Mouse (Mus musculus): ENCODE measurements around the gene Gm45713. TPM values are rescaled to one million over a fixed set of nuclear protein-coding genes. Genes with fewer than 3 reads are reported as not detected.
A peak's percentile ranks its signal among the peaks of the same experiment; 100 is the strongest.
"Not testable (repeated sequence)": the region's sequence is repeated elsewhere in the genome, so short reads cannot be mapped to it uniquely, and the experiment has no call there.

Gm45713 gene
- total and polyA plus RNA-seq, 2 experiments from 2014 or later = not detected

GRCm38 (mm10) chr7:45129776-45130512 lies 6.1 kb downstream of the Gm45713 start:
- DNase-seq (no peak), ATAC-seq (no peak)
- peak overlapping the region; percentile 73 for H3K9ac ChIP-seq
- WGBS = 70% methylated on average over 15 of the region's 15 CpGs
- no peaks in the 10 kb centered on the region for H3K27me3 ChIP-seq (ENCODE audit: insufficient read depth, low read length)
- peak overlapping the region; percentile 93 for H3K27ac ChIP-seq (ENCODE audit: low read depth, low read length)
- H3K9me3 ChIP-seq (ENCODE audit: low read length) = no peaks in the 10 kb centered on the region
- TF ChIP-seq CTCF (IDR thresholded peaks at IDR 0.05; ENCODE audit: low read depth) = no peak
- H3K4me2 ChIP-seq (ENCODE audit: low read depth) = peak overlapping the region; percentile 57
- peaks cover 24% of the 10 kb centered on the region for H3K36me3 ChIP-seq (ENCODE audit: insufficient read depth)
- peaks cover 3% of the 10 kb centered on the region; the same call in 1 of the 2 replicates for H3K4me1 ChIP-seq (ENCODE audit: insufficient read depth)
- H3K4me3 ChIP-seq (ENCODE audit: low read depth, low read length) = peak overlapping the region; percentile 44; the same call in 1 of the 2 replicates

- peak overlapping the region; percentile 73 for H3K9ac ChIP-seq
- H3K4me2 ChIP-seq (ENCODE audit: low read depth) = peak overlapping the region; percentile 57
- H3K4me3 ChIP-seq (ENCODE audit: low read depth, low read length) = peak overlapping the region; percentile 44
- peaks cover 7% of the 10 kb centered on the region; the same call in 1 of the 2 replicates for H3K4me1 ChIP-seq (ENCODE audit: insufficient read depth)
- no peak for ATAC-seq
- peaks cover 25% of the 10 kb centered on the region for H3K36me3 ChIP-seq (ENCODE audit: insufficient read depth)
- no peaks in the 10 kb centered on the region for H3K27me3 ChIP-seq (ENCODE audit: insufficient read depth, low read length)
- H3K9me3 ChIP-seq (ENCODE audit: low read length) = no peaks in the 10 kb centered on the region
- no peak for DNase-seq
- H3K27ac ChIP-seq (ENCODE audit: low read depth, low read length) = peak overlapping the region; percentile 93
- no peak for TF ChIP-seq CTCF (IDR thresholded peaks at IDR 0.05; ENCODE audit: low read depth)
- 1% methylated on average over 17 of the region's 17 CpGs for WGBS
Measured at GRCm38 (mm10) chr7:45129318-45129717, 6.7 kb downstream of the Gm45713 start.

GRCm38 (mm10) chr7:45128624-45129246 lies 7.3 kb downstream of the Gm45713 start, which contains the start of gene Rpl13a:
TSS of gene Rpl13a (minus strand) at chr7:45128761.
- 3% methylated on average over 47 of the region's 48 CpGs for WGBS
- ATAC-seq (peak; percentile 91), DNase-seq (peak; percentile 100)
- Histone ChIP-seq H3K9ac (peak within 1 kb of the TSS; percentile 99), H3K4me2 (ENCODE audit: low read depth) (peak within 1 kb of the TSS; percentile 74), H3K9me3 (ENCODE audit: low read length) (no peaks in the 10 kb centered on the region), H3K4me3 (ENCODE audit: low read depth, low read length) (peak within 1 kb of the TSS; percentile 98), H3K4me1 (ENCODE audit: insufficient read depth) (peaks cover 7% of the 10 kb centered on the region; the same call in 1 of the 2 replicates), H3K36me3 (ENCODE audit: insufficient read depth) (peaks cover 25% of the 10 kb centered on the region), H3K27me3 (ENCODE audit: insufficient read depth, low read length) (no peaks in the 10 kb centered on the region), H3K27ac (ENCODE audit: low read depth, low read length) (peak within 1 kb of the TSS; percentile 93)
- peak; percentile 91 for TF ChIP-seq CTCF (IDR thresholded peaks at IDR 0.05; ENCODE audit: low read depth)

- WGBS = under 1% methylated on average over 6 of the region's 6 CpGs
- TF ChIP-seq CTCF (IDR thresholded peaks at IDR 0.05; ENCODE audit: low read depth) = no peak
Measured at GRCm38 (mm10) chr7:45127700-45128224, 8.3 kb downstream of the Gm45713 start.

GRCm38 (mm10) chr7:45126844-45127699 lies 9.0 kb downstream of the Gm45713 start:
- peak; percentile 22 for TF ChIP-seq CTCF (IDR thresholded peaks at IDR 0.05; ENCODE audit: low read depth)
- H3K4me1 ChIP-seq (ENCODE audit: insufficient read depth) = peaks cover 14% of the 10 kb centered on the region
- peaks cover 34% of the 10 kb centered on the region for H3K36me3 ChIP-seq (ENCODE audit: insufficient read depth)
- peak overlapping the region; percentile 99 for H3K9ac ChIP-seq
- no peaks in the 10 kb centered on the region for H3K27me3 ChIP-seq (ENCODE audit: insufficient read depth, low read length)
- peak overlapping the region; percentile 74 for H3K4me2 ChIP-seq (ENCODE audit: low read depth)
- peak overlapping the region; percentile 98 for H3K4me3 ChIP-seq (ENCODE audit: low read depth, low read length)
- 0 out of 2 replicates have a peak overlapping the region, but pooled peaks have one; percentile 89 for H3K27ac ChIP-seq (ENCODE audit: low read depth, low read length)
- H3K9me3 ChIP-seq (ENCODE audit: low read length) = no peaks in the 10 kb centered on the region
- ATAC-seq (no peak), DNase-seq (no peak)
- WGBS = 45% methylated on average over 21 of the region's 21 CpGs

More at GRCm38 (mm10) chr7:45127700-45128224, 8.3 kb downstream of the Gm45713 start:
- Histone ChIP-seq H3K4me2 (ENCODE audit: low read depth) (peak overlapping the region; percentile 74), H3K4me1 (ENCODE audit: insufficient read depth) (peaks cover 14% of the 10 kb centered on the region), H3K36me3 (ENCODE audit: insufficient read depth) (peaks cover 27% of the 10 kb centered on the region), H3K9me3 (ENCODE audit: low read length) (no peaks in the 10 kb centered on the region), H3K4me3 (ENCODE audit: low read depth, low read length) (peak overlapping the region; percentile 98), H3K27ac (ENCODE audit: low read depth, low read length) (peak overlapping the region; percentile 89), H3K27me3 (ENCODE audit: insufficient read depth, low read length) (no peaks in the 10 kb centered on the region), H3K9ac (peak overlapping the region; percentile 99)
- DNase-seq = peak; percentile 20
- no peak for ATAC-seq

DNA sequence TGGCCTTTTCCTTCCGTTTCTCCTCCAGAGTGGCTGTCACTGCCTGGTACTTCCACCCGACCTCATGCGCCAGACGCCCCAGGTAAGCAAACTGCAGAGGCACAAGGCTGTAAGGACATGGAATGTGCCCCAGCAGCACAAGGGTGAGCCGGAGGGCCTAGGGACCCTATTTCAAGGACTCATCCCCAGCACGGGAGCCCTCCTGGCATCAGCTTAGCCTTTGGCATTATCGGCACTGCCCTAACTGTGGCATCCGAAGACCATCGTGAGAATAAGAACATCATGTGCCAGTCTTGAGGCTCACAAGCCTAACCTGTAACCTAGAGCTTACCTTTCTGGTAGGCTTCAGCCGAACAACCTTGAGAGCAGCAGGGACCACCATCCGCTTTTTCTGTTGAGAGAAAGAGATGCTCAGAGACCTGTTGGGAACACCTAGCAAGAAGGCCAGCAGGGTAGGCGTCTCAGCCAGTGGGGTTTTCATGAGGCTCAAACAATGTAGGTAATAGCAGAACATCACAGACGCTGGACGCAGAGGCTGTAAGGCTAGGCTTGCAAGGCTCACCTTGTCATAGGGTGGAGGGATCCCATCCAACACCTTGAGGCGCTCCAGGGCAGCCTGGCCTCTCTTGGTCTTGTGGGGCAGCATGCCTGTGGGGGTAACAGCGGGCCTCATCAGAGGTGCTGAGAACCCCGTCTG lies 9.7 kb downstream of the Gm45713 start:
- peaks cover 14% of the 10 kb centered on the region for H3K4me1 ChIP-seq (ENCODE audit: insufficient read depth)
- H3K36me3 ChIP-seq (ENCODE audit: insufficient read depth) = peaks cover 42% of the 10 kb centered on the region
- DNase-seq (no peak), ATAC-seq (no peak)
- H3K27ac ChIP-seq (ENCODE audit: low read depth, low read length) = no peak overlapping the region
- H3K9ac ChIP-seq = no peak overlapping the region
- H3K4me3 ChIP-seq (ENCODE audit: low read depth, low read length) = no peak overlapping the region
- H3K27me3 ChIP-seq (ENCODE audit: insufficient read depth, low read length) = no peaks in the 10 kb centered on the region
- no peaks in the 10 kb centered on the region for H3K9me3 ChIP-seq (ENCODE audit: low read length)
- H3K4me2 ChIP-seq (ENCODE audit: low read depth) = no peak overlapping the region
- WGBS = 75% methylated on average over 17 of the region's 17 CpGs
- no peak for TF ChIP-seq CTCF (IDR thresholded peaks at IDR 0.05; ENCODE audit: low read depth)

DNA sequence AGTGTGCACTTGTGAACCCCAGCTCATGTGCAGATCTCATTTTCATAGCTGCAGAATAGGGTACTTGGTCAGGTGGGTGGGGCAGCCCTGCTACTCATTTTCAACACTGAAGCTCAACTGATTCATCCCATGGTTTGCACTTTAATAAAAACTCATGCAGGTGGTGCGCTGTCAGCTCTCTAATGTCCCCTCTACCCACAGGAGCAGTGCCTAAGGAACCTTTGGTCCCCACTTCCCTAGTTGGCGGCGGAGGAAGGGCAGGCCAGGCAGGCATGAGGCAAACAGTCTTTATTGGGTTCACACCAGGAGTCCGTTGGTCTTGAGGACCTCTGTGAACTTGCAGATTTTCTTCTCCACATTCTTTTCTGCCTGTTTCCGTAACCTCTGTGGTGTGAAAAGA lies 10.4 kb downstream of the Gm45713 start:
- not testable (repeated sequence) for ATAC-seq; H3K27me3 ChIP-seq (ENCODE audit: insufficient read depth, low read length); H3K4me3 ChIP-seq (ENCODE audit: low read depth, low read length); H3K9ac ChIP-seq; H3K27ac ChIP-seq (ENCODE audit: low read depth, low read length); H3K4me2 ChIP-seq (ENCODE audit: low read depth); DNase-seq; H3K9me3 ChIP-seq (ENCODE audit: low read length)
- H3K36me3 ChIP-seq (ENCODE audit: insufficient read depth) = peaks cover 48% of the 10 kb centered on the region
- peaks cover 14% of the 10 kb centered on the region for H3K4me1 ChIP-seq (ENCODE audit: insufficient read depth)
- 66% methylated on average over 5 of the region's 5 CpGs for WGBS
